Mouse (Mus musculus) c-Kit-positive CD71-positive TER-119-negative erythroid progenitor cells, embryonic 14.5 days (primary cell): ENCODE results near the gene Pla2g2e.
A peak's percentile ranks its signal among the peaks of the same experiment; 100 is the strongest.
"Not testable (repeated sequence)": the region's sequence is repeated elsewhere in the genome, so short reads cannot be mapped to it uniquely, and the experiment has no call there.

Experiments
- DNase-seq: peaks from one replicate; pipeline ENCODE4 v3.0.0-alpha.2; 2013; ENCODE audit warnings: low read depth

Gene Pla2g2e

GRCm38 (mm10) chr4:138877731-138878130, at the start of gene Pla2g2e:
TSS of gene Pla2g2e (plus strand) at chr4:138877942.
- DNase-seq = no peak

- DNase-seq = no peak
Measured at GRCm38 (mm10) chr4:138839806-138840205, 37.9 kb upstream of the Pla2g2e start.

GRCm38 (mm10) chr4:138840726-138841125, 37.0 kb upstream of the Pla2g2e start:
- no peak for DNase-seq

- no peak for DNase-seq
Measured at GRCm38 (mm10) chr4:138841386-138841785, 36.4 kb upstream of the Pla2g2e start.

- DNase-seq = peak; percentile 14
Measured at GRCm38 (mm10) chr4:138851463-138851862, 26.3 kb upstream of the Pla2g2e start.

GRCm38 (mm10) chr4:138852961-138853360, 24.8 kb upstream of the Pla2g2e start:
- DNase-seq = no peak

- DNase-seq = no peak
Measured at GRCm38 (mm10) chr4:138855092-138855632, 22.6 kb upstream of the Pla2g2e start.

- peak; percentile 63 for DNase-seq
Measured at GRCm38 (mm10) chr4:138856491-138856890, 21.3 kb upstream of the Pla2g2e start.

- no peak for DNase-seq
Measured at GRCm38 (mm10) chr4:138857576-138857975, 20.2 kb upstream of the Pla2g2e start.

GRCm38 (mm10) chr4:138858446-138858845, 19.3 kb upstream of the Pla2g2e start:
- DNase-seq = no peak

- DNase-seq = peak; percentile 16
Measured at GRCm38 (mm10) chr4:138859245-138859644, 18.5 kb upstream of the Pla2g2e start.

- peak; percentile 19 for DNase-seq
Measured at GRCm38 (mm10) chr4:138859728-138860127, 18.0 kb upstream of the Pla2g2e start.

- no peak for DNase-seq
Measured at GRCm38 (mm10) chr4:138863344-138863998, 14.3 kb upstream of the Pla2g2e start, which contains the start of gene Pla2g5. TSS of gene Pla2g5 (minus strand) at chr4:138863482.

GRCm38 (mm10) chr4:138865092-138865491, 12.7 kb upstream of the Pla2g2e start:
- no peak for DNase-seq

- no peak for DNase-seq
Measured at GRCm38 (mm10) chr4:138865991-138866390, 11.8 kb upstream of the Pla2g2e start.

- DNase-seq = peak; percentile 28
Measured at GRCm38 (mm10) chr4:138866413-138866812, 11.3 kb upstream of the Pla2g2e start.

GRCm38 (mm10) chr4:138868666-138869065, 9.1 kb upstream of the Pla2g2e start:
- no peak for DNase-seq

GRCm38 (mm10) chr4:138873864-138874263, 3.9 kb upstream of the Pla2g2e start, which contains the start of gene Gm13030:
TSS of gene Gm13030 (minus strand) at chr4:138873964.
- DNase-seq = no peak

- not testable (repeated sequence) for DNase-seq
Measured at GRCm38 (mm10) chr4:138875275-138875674, 2.5 kb upstream of the Pla2g2e start.

- DNase-seq = no peak
Measured at GRCm38 (mm10) chr4:138875986-138876385, 1.8 kb upstream of the Pla2g2e start.

GRCm38 (mm10) chr4:138878783-138879182, 1.0 kb downstream of the Pla2g2e start:
- no peak for DNase-seq

- DNase-seq = no peak
Measured at GRCm38 (mm10) chr4:138879808-138880207, 2.1 kb downstream of the Pla2g2e start.

GRCm38 (mm10) chr4:138880811-138881584, 3.3 kb downstream of the Pla2g2e start:
- DNase-seq = no peak
